Mouse (Mus musculus): Measurements from ENCODE around the gene Sema4a. TPM values are rescaled to one million over a fixed set of nuclear protein-coding genes. Genes with fewer than 3 reads are reported as not detected.

Sema4a gene
- total RNA-seq, 2 experiments from 2014 or later, result 1.4 to 2.0 TPM

DNA sequence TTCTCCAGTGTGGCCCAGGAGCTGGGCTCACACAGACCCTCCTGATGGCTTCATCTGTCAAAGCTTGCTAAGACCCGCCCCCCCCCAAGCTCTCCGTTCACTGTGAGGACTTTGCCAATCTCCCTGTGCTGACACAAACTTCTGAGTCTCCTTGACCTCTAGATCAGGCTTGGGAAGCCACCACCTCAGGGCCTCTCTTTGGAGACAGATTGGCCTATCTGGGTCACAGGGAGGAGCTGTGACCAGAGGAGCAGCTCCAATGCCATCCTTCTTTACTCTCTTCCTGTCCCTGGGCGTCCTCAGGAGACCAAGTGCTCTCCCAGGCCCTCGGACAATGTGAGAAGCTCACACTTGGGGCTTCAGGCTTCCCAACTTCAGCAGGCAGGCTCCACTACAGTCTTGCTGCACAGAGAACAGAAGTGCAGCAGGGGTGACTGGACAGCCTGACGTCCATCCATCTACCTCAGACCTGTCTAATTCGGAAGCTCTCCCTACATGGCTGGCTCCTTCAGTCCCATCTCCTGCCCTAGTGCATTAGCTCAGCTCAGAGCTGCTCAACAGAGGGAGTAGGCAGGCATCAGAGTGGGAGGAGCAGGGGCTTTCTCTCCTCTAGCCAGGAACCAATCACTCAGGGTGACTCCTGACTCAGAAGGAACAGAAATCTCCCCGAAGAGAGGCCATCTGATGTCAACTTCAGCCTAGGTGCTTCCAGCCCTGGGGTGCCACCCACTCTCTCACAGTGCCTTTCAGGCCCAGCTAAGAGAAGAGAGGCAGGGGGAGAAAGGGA, 4.0 kb downstream of the Sema4a start:
- no peak for DNase-seq (ENCODE audit: low spot score)

DNA sequence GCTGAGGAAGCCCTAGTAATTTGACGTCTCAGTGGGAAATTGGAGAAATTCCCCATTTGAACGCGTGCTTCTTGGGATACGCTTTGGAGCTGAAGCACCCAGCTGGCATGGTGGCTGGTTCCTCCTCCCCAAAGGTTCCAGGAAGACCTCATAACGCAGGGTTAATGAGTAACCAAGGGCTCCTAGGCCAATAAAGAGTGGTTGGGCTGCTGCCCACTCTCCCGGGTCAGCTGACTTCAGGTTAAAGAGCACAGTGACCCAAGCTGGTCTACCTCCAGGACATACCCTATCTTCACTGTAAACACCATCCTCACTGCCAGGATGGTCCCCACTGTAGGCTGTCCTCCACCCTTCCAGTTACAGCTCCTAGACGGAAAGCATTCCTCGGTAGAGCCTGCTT, 4.7 kb downstream of the Sema4a start:
- no peak for DNase-seq (ENCODE audit: low spot score)

DNA sequence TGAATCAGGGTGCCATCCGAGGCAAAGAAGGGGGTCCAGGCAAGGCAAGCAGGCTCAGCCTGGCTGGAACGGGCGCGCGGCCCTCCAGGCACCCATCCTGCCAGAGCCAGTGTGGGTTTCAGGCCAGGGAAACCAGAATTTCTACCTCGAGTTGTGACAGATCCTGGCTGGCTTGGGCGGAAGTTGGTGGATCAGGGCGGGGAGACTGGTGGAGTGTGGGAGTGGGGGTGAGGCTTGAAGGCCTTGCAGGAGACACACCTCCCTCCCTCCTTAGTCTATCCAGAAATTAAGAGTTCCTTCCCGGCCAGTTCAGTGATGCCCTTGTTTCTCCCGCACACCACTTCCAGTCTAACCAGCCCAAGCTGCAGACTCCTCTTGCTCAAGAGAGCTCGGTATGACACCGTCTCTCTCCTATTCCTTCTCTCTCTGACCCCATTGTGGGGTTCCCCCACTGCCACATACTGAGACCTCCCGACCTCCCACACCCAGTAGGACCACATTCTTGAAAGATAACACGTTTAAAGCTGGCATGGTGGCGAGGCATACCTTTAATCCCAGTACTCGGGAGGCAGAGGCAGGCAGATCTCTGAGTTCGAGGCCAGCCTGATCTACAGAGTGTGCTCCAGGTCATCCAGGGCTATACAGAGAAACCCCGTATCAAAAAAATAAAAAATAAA, 5.3 kb downstream of the Sema4a start:
- no peak for DNase-seq (ENCODE audit: low spot score)

DNA sequence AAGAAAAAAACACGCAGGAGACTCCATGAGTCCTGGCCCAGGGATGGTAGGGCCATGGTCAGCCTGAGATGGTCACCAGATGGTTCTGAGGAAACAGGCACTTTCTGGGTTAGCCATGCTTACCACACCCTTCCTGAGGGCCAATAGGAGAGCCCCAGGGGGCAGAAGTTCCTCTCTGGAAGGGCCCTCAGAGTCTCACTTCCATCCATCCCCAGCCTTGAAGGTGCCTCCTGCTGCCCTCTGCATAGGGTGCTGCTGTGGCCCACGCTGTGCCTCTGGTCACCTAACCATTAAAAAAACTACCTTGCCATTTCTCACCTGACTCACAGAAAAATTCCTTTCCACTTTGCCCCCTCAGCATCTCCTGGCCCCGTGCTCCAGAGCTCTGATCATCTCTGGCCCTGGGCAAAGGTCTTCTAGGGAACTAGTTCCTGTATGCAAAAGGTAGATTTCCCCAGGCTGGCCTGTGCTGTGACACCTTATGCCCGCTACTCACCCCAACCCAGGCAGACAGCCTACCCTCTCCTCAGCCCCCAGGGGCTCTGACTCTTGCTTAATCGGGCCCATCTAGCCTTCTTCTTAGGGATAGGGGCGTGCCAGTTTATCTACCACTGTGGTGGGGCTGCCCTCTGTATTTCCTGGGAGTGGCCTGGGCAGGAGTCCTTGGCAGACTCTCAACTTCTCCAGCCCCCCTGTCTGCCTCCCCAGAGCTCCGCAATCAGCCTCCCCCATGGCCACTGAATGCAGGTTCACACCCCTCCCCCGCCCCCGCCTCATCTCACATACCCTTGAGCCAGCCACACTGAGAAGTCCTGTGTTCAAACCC, 6.0 kb downstream of the Sema4a start:
- DNase-seq (ENCODE audit: low spot score), result no peak

DNA sequence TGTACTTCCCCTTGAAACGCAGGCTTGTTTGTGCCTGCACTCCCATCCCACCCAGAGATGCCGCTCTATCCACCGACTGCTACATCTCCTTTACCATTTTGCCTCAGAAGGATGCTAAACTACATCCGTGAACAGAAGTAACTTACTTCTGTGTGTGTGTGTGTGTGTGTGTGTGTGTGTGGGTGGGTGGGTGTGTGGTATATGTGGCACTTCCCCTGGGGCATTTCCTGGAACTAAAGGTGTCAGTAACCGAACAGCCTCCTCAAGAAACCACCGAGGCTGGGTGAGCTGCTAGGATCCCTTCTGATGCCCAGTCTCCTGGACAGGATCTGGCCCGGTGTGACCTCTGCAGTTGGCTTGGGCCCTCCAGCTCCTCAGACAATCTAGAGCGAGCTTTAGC, 7.0 kb downstream of the Sema4a start:
- DNase-seq (ENCODE audit: low spot score), result no peak

DNA sequence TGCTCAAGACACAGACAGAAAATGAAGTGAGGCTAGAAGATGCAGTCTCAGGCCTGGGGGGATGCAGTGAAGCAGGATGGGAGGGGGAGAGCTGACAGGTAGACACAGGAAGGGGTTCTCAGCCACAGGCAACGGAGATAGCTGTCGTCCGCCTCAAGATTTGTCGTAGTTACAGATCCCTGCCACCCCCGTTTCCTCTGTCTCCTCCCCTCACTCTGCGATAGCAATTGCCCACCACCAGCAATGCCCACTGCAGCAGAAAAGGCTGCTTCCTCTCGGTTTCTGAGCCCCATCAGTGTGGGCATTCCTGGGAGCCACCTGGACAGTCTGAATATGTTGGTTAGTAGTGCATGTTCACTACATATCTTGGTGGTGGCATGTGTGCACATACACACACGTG, 7.6 kb downstream of the Sema4a start:
- DNase-seq (ENCODE audit: low spot score), result no peak

DNA sequence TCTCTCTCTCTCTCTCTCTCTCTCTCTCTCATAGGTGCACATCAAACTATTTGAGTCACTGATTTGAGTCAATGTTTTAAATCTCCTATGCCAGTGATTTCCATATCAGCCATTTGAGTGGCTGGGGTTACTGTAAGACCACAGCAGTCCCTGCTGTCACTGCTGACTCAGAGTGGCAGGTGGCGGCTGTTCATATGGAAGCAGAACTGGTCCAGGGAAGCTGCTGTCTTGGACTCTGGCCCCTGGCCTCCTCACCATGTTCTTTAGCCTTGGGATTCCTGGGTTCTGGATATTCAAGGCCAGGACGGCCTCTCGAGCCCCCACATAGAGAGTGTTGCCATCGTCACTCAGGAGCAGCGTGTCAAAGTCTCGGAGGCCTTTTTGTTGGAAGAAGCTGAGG, 8.3 kb downstream of the Sema4a start:
- DNase-seq (ENCODE audit: low spot score), result no peak

DNA sequence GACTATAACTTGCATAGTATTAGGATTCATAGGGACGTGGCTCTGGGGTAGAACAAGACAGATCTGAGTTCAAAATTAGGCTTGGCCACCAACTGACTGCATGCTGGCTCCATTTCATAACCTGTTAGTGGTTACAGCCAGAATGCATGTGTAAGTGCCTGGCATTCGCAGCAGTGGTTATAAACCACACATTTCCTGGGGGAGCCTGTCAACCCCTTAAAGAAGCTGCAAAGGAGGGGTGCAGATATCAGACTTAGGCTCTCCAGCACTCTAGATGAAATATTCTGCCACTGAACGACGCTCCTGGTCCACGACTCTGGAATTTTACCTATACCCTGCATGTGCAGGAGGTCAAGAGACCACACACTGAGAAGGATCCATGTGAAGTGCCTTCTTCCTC, 8.7 kb downstream of the Sema4a start:
- DNase-seq (ENCODE audit: low spot score), result no peak

DNA sequence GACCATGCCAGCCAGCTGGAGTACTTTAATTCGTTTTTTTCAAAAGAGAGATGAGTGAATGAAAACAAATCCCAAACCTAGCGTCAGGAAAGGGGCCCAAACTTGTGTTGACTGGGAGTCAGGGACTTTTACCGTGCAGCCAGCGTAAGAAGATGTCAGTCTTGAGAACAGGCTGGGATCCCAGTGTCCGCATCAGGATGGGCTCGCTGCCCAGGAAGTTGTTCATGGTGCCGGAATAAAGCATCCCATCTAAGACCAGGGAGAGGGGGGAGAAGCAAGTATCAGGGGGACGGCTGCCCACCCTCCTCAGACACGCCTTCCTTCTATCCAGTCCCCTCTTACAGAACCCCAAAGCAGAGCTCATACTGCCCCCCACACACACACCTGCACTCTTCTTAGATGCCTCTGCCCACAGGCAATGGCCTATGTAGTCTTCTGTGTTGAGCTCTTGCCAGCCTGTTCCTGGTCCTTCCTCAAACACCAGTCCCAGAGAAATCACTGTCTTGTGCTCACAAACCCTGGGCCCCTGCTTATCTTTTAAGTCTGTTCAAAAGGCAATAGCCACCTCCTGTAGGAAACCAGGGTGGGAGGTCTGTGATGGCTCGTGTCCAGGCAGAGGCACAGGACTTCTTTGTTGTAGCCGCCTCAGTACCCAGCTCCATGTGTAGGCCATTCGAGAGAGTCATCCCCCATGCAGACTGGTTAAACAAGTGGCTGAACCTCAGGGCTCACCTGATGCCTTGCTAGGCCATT, 10.4 kb downstream of the Sema4a start:
- DNase-seq (ENCODE audit: low spot score), result no peak

DNA sequence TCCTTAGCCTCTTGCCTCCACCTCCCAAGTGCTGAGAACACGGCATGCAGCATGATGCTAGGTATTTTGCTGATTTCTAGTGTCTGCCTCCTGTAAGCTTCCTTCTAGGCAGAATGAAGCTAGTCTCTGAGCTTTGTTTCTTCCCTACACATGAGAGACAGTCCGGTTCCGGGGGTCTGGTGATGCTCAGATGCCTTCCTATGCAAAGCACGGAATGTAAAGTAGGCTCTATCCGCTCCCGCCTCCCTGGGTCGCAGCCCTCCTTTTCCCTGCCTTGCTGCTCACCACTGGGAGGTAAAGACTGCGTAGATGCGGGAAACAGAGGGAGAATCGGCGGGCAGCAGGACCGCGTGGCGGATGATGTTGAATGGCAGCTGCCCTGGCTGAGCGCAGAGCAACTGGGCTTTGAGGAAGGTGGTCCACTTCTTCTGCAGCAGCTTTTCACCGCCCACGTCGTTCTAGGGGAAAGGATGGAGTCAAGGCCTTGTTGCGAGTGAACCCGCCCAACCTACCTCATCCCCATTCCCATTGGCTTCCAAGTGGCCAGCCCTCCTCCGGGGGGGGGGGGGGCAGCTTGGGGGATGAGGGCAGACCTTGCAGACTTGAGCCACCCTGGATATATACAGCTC, 11.5 kb downstream of the Sema4a start:
- DNase-seq (ENCODE audit: low spot score), result no peak

DNA sequence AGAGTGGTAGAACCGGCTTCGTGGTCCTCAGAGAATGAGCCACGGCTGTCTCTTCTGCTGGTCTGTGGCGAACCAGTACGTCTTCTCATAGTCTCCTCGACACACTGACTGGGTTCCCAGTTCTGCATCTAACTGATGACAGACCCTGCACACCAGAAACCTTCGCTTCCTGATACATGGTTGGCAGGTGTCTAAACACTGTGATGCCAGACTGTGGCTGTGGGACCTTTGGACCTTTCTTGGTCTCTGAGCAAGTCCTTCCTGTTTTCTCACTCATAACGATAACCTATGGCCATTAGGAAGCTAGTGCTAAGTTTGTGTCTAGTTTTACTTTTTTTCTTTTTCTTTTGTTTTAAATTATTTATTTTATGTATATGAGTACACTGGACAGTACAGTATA, 12.5 kb downstream of the Sema4a start:
- DNase-seq (ENCODE audit: low spot score), result no peak

DNA sequence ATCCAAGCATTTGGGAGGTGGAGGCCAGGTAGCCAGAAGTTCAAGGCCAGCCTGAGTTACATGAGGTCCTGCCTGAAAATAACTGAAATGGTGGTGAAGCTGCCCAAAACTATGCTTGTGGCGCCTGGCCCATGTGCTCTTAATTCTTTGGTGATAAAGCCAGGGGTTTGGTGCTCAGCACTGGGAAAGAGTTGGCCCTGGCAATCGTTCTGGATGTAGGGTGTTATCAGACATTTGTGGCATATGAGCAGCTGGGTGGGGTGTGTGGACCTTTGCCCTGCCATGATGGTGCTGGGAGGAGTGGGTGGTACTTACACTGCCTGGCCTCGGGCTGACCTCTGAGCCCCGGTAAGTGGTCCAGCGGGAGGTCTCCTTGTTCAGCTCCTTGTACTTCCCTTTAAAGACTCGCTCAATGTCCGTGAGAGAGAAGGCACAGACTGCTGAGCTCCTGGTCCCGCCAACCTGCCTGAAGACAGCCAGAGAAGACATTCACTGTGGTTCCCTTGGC, 13.3 kb downstream of the Sema4a start:
- DNase-seq (ENCODE audit: low spot score), result no peak

DNA sequence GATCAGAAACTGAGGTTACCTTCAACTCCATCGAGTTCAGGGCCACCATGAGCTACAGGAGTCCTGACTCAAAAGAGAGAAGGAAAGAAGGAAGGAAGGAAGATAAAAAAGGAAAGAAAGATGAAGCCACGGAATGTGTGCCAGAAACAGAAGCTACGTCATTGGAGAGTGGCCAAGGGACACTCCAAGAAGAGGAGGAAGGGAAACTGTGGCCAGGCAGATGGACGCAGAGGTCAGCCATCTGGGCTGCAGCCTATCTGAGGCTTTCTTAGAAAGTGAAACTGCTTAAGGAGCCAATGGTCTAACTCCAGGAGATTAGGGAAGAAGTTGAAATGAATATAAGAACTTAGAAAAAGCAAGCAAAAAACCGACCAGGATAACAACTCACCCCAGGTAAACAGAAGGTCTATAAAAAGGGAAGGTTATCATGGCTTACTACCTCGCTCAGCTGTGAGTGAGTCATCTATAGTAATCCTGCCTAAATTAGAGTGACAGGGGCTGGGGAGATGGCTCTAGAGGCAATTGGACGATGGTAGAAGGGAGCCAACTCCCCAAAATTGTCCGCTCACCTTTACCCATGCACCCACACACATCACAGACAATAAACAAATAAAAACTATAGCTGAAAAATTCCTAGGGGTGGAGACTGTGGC, 14.4 kb downstream of the Sema4a start:
- DNase-seq (ENCODE audit: low spot score), result no peak

DNA sequence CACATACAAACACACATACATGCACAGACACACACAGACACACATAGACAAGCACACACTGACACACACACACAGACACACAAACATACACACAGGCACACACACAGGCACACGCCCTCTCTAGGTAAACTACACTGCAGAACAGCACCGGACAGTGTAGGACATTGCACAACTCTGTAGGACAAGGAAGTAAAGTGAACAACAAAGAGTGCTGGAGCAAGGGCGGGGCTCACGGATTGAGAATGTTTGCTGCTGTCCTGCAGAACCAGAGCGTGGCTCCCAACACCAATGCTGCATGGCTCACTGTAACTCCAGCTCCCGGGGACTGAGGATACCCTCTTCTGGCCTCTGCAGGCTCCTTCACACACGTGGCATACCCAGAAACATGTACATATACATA, 18.1 kb downstream of the Sema4a start:
- DNase-seq (ENCODE audit: low spot score), result no peak

DNA sequence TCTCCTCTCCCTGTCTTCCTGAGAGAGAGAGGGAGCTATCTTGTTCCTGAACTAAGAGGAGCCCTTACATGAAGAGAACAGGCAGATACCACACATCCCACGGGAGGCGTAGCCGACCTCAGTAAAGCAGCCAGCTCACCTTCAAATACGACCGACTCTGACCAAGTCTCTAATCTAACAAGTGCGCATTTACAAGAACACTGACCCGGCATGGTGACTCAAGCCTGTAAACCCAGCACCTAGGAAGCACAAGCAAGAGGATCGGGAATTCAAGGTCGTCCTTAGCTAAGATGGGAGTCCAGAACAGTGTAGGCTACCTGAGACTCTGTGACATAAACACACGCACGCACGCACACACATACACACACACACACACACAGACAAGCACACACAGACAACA, 18.5 kb downstream of the Sema4a start:
- no peak for DNase-seq (ENCODE audit: low spot score)

DNA sequence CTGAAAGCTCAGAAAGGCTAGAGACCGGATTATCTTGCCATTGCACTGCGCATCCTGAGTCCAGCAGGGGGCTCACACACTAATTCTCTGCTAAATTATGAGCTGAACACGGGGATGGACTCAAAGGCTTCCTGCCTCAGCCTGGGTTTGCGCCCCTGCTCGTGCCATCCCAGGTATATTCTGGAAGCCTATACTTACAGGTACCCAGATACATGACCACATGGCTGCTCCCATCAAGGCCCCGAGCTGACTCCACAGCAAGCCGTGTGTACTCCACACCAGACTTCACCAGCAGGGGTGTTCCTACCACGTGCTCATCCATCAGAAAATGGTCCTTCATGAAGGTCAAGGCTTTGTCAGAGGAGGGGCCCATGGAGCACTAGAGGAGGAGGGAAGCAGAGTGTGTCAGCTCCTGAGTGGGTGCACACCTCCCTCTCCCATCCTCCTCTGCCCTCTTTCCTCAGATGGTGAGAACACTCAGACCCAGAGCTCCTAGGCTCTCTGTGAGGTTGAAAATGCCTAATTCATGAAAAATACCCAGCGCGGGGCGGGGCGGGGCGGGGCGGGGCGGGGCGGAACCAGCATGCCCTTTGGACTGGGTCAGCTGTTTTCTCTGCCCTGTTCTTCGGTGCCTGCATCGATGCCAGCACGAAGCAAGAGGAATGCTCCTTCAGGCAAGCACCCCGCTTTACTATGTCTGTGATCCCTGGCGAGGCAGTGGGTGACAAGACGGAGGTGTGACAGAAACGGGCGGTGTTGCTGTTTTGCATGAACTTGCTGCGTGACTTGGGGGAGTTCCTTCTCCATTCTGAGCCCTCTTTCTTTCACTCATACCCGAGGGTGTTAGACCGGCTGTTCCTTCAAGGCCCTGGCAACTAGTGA, 20.2 kb downstream of the Sema4a start:
- no peak for DNase-seq (ENCODE audit: low spot score)

DNA sequence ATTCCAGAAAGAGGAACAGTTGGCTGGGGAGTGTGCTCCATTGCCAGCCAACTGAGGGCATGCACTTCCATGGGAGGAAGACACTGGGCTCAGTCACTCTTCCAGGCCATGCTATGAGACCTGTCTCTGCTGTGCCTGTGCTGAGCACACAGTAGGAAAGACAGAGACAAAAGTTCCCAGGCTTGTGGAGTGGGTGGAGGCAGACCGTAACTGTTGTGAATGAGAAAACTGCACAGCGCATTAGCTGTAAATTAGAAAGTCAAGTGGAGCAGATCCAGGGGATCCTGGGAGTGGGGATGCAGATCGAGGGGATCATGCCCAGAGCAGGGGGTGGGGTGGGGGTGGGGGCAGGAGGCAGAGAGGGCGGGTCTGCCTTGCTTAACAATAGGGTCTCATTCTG, 21.4 kb downstream of the Sema4a start:
- no peak for DNase-seq (ENCODE audit: low spot score)

DNA sequence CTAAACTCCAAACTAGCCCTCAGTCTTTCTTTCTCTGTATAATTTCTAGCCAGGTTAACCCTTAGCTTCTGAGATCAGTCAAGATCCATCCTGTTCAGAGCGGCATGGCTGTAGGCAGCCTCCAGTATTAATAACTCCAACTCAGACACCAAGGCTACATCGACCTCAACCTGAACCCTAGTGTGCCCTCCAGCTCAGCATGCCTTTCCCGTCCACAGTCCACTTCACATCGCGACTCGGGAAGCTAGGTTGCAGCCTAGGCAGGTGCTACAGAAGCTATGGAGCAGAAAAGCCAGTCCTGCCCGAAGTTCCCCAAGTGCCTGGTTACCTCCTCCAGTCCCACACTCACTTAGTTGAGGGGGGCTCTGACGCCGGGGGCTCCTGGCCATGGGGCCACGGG, 23.5 kb downstream of the Sema4a start:
- DNase-seq (ENCODE audit: low spot score), result no peak

DNA sequence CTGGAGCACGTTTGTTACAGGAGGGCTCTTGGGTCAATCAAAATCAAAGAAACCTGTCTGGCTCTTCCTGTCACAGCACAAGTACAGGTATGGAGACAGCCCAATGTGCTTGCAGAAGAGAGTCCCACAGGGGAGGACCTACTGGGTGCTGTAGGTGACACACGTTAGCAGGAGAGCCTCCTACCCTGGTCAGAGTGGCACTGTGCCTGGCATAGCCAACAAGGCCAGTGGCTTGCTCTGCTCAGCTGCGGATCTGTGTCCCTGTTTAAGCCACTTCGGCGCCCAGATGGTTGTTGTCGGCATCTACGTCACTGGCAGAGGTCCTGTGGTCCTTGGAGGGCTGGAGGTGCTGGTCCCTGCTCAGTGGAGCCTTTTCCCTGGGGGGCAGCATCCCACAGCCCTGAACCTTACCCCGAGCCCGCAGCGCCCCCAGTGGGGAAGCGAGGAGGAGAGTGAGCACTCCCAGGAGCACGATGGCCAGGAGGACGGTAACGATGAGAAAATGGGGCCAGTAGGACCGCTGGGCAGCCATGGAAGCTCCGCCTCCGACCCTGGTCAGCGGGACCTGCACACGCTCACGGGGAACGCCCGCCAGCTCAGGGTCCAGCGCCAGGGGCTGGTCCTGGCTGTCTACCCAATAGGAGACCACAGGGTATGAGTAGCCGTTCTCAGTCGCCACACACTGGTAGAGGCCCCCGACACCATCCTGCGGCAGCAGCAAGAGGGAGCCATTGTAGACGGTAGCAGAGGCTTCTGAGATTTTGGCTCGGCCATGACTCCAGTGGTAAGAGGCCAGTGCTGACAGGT, 24.4 kb downstream of the Sema4a start:
- DNase-seq (ENCODE audit: low spot score), result peak; percentile 45
